Mouse (Mus musculus) ES-E14 (cell line): ENCODE measurements at regions not wholly inside any gene's neighbourhood (a gene's known extent, or its start where the extent isn't known, plus 50 kb on each side); places are given as distances from the start of the nearest gene placed in this dataset.
"Not testable (repeated sequence)": the region's sequence is repeated elsewhere in the genome, so short reads cannot be mapped to it uniquely, and the experiment has no call there.

ENCODE experiments used
- DNase-seq: peaks from one replicate; pipeline ENCODE4 v3.0.0-alpha.2; 2013; ENCODE audit warnings: low read depth, low spot score
- H3K27ac ChIP-seq: 2 replicates; pipeline ENCODE4 v1.5.1; 2012; ENCODE audit warnings: low read depth, mild to moderate bottlenecking, low read length, moderate library complexity, mixed read lengths; ENCODE audit not compliant: poor library complexity, insufficient read depth, severe bottlenecking
- H3K36me3 ChIP-seq: 2 replicates; pipeline ENCODE4 v1.6.1; 2012; ENCODE audit warnings: mild to moderate bottlenecking, low read length, moderate library complexity, mixed read lengths; ENCODE audit not compliant: control insufficient read depth, poor library complexity, insufficient read depth, severe bottlenecking
- H3K4me1 ChIP-seq, 2 experiments: fragments of 150-350 bp in 1 of 2; sonication (generic) in 1 of 2; 2 replicates each; pipeline ENCODE4 v1.6.1; 2012; ENCODE audit warnings: low read length in 2 of 2, mild to moderate bottlenecking in 1 of 2, mixed read lengths in 1 of 2; ENCODE audit not compliant: control insufficient read depth in 2 of 2, insufficient read depth in 2 of 2, poor library complexity in 1 of 2
- H3K4me3 ChIP-seq, 2 experiments: fragments of 150-350 bp in 1 of 2; sonication (generic) in 1 of 2; 2 replicates each; pipeline ENCODE4 v1.5.1; 2012; ENCODE audit warnings: low read length in 2 of 2, low read depth in 1 of 2, mild to moderate bottlenecking in 1 of 2, mixed read lengths in 1 of 2; ENCODE audit not compliant: insufficient read depth in 1 of 2, poor library complexity in 1 of 2, severe bottlenecking in 1 of 2
- H3K9ac ChIP-seq: 2 replicates; pipeline ENCODE4 v1.6.1; 2012; ENCODE audit warnings: low read depth, mild to moderate bottlenecking, low read length, mixed read lengths; ENCODE audit not compliant: poor library complexity, insufficient read depth, severe bottlenecking
- H3K9me3 ChIP-seq: fragments of 150-350 bp; sonication (generic); 2 replicates; pipeline ENCODE4 v1.6.1; 2012; ENCODE audit warnings: low read depth, mild to moderate bottlenecking, low read length; ENCODE audit not compliant: control insufficient read depth, insufficient read depth
- CHD2 ChIP-seq: IDR thresholded peaks from 2 replicates; pipeline ENCODE4 v1.6.1; 2014; ENCODE audit warnings: mild to moderate bottlenecking, low read depth, low read length, inconsistent platforms
- HCFC1 ChIP-seq: IDR thresholded peaks from 2 replicates; pipeline ENCODE4 v1.6.1; 2012; ENCODE audit warnings: low read length, inconsistent platforms, borderline replicate concordance; ENCODE audit not compliant: insufficient read depth
- MAFK ChIP-seq: IDR thresholded peaks from 2 replicates; pipeline ENCODE4 v1.6.1; 2014; ENCODE audit warnings: mild to moderate bottlenecking, low read depth, low read length, inconsistent platforms; ENCODE audit not compliant: insufficient read depth
- ZC3H11A ChIP-seq: IDR thresholded peaks from 2 replicates; pipeline ENCODE4 v1.6.1; 2012; ENCODE audit warnings: low read depth, mild to moderate bottlenecking, inconsistent platforms, low read length, borderline replicate concordance
- ZNF384 ChIP-seq: IDR thresholded peaks from 2 replicates; pipeline ENCODE4 v1.6.1; 2012; ENCODE audit warnings: low read depth, low read length, inconsistent platforms
- in situ Hi-C, 2 experiments: fragments of 600-800 bp; cut with MboI; formaldehyde crosslinking; loops; one replicate each; pipeline ENCODE4 v1.15.1; 2025; ENCODE audit warnings: low sequenced_read_pairs in 2 of 2, inconsistent platforms in 1 of 2; ENCODE audit not compliant: unreplicated experiment in 2 of 2

DNA sequence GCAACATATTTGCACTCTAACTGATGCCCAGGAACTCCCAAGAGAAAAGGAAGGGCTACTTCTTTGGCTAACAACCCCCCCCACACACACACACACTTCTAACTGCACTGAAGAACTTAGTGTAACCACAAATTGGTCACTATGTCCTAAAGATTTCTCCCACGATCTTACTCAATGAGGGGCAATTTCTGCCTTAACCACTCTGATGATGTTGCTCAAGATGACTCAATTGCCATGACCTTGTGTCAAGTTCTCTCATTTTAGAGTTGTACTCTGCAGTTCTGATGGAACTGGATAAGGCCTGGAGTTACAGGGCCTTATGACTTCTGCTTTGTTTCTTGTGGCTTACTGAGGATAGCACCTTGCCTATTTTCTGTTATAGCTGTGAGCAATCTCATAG, 81.7 kb downstream of the Sem1 start:
- H3K9ac ChIP-seq, result no peak overlapping the region
- in situ Hi-C loops, result no loop called here
- H3K9me3 ChIP-seq, result no peaks in the 10 kb centered on the region
- no peak overlapping the region for H3K27ac ChIP-seq
- no peak for TF ChIP-seq ZC3H11A
- no peak for TF ChIP-seq CHD2
- TF ChIP-seq MAFK, result no peak
- TF ChIP-seq HCFC1, result no peak
- TF ChIP-seq ZNF384, result no peak
- DNase-seq, result no peak
- no peak overlapping the region for H3K4me3 ChIP-seq
- H3K36me3 ChIP-seq, result no peaks in the 10 kb centered on the region
- no peaks in the 10 kb centered on the region for H3K4me1 ChIP-seq

DNA sequence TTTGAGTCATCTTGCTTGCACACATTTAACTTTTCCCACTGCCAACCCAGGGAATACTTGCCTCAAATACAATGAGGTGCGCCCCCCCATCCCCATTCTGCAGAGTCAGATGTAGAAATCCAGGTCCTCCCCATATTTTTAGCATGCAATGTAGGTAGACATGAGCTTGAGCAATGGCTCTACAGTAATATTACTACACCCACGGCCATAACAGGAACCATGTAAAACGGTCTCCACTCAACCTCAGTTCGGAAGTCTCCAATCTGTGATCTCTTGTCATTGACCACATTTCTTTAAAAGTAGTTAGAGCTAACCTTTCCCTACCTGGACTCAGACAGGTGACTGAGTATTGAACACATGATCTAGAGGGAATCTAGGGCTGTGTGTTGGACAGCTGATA, 82.1 kb downstream of the Sem1 start:
- in situ Hi-C loops, result no loop called here
- no peak for TF ChIP-seq ZNF384

DNA sequence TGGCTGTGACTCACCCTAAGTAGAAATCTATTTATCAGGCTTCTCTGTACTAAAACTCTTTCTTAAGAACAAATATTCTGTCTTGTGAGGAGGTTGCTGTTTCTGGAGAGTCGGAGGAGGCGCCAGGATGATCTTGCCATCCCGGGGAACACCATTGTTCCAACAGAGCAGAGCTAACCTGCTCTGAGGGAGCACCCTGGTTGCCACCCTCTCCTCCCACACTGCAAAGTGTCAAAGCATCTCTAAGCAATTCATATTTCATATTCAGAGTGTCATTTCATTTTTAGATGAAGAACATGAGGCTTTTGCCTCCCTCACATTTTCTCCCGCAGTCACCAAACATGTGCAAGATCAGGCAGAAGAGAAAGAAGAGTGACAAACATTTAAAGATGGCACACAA, 90.3 kb downstream of the Sem1 start:
- H3K9me3 ChIP-seq, result no peaks in the 10 kb centered on the region
- no peak overlapping the region for H3K9ac ChIP-seq
- no peaks in the 10 kb centered on the region for H3K36me3 ChIP-seq
- no peak overlapping the region for H3K4me3 ChIP-seq
- TF ChIP-seq ZC3H11A (no peak), MAFK (no peak), CHD2 (no peak), ZNF384 (no peak), HCFC1 (no peak)
- no peak overlapping the region for H3K27ac ChIP-seq
- H3K4me1 ChIP-seq, result no peaks in the 10 kb centered on the region
- DNase-seq, result no peak
- in situ Hi-C loops, result no loop called here

More for the DNA sequence above, 82.1 kb downstream of the Sem1 start:
- no peaks in the 10 kb centered on the region for H3K4me1 ChIP-seq
- no peaks in the 10 kb centered on the region for H3K9me3 ChIP-seq
- H3K36me3 ChIP-seq, result no peaks in the 10 kb centered on the region
- H3K9ac ChIP-seq, result no peak overlapping the region
- H3K4me3 ChIP-seq, result no peak overlapping the region
- no peak overlapping the region for H3K27ac ChIP-seq
- no peak for DNase-seq

DNA sequence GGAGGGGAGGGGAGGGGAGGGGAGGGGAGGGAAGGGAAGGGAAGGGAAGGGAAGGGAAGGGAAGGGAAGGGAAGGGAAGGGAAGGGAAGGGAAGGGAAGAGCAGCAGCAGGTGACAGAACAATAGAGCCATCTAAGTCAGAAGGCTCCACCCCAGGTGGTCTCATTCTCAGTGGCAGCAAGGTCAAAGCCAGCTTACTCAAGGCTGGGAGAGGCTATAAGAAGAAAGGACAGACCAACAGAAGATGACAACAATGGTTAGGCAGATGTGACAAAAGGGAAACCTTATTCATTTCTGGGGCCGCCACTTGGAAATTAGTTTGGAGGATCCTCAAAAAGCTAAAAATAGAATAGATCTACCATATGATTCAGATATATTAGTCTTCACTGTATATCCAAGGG, 96.9 kb downstream of the Sem1 start:
- H3K27ac ChIP-seq, H3K4me1 ChIP-seq, H3K4me3 ChIP-seq, DNase-seq, H3K9ac ChIP-seq, in situ Hi-C loops, H3K36me3 ChIP-seq, H3K9me3 ChIP-seq: not testable (repeated sequence)

DNA sequence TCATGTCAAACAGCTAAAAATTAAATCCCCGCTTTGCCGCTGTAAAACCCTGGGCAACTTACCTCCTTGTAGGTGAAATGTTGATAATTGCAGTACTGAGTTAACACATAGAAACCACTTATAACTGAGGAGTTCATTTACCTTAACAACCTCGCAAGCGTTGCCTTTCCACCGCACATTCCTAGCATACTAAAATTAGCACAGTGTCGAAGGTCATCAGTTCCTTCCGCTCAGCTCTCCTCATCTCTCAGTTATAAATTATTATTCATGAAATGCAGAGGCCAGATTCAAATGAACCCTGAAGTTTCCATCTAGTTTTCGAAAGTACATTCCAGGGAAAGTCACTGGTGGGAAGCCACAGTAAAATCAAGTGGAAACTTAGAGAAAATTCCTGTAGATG, 108.1 kb downstream of the Sem1 start:
- H3K9ac ChIP-seq, result no peak overlapping the region
- in situ Hi-C loops, result no loop called here
- H3K4me1 ChIP-seq, result no peaks in the 10 kb centered on the region
- H3K4me3 ChIP-seq, result no peak overlapping the region
- TF ChIP-seq MAFK (no peak), HCFC1 (no peak), ZNF384 (no peak), CHD2 (no peak), ZC3H11A (no peak)
- DNase-seq, result no peak
- H3K36me3 ChIP-seq, result no peaks in the 10 kb centered on the region
- no peak overlapping the region for H3K27ac ChIP-seq
- H3K9me3 ChIP-seq, result no peaks in the 10 kb centered on the region
